ENCODE assay signal across 8 mouse cellular contexts in the genomic region with DNA sequence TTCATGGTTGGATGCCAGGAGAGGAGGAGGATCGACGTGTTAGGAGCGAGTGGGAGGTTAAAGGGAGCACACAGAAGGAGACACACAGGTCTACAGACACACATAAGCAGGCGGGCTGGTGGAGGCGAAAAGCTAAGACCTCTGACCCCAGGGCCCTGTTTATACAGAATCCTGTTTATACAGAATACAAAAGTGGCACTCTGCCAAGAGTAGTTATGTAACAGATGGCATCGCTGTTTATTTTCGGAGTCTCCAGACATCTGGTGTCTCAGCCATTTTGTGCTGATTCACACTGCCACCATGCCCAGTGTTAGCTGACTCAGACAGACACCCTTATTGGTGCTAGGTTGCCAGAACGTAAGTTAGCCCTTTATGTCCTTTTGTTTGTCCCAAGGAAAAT. TPM values are rescaled to one million over a fixed set of nuclear protein-coding genes. Genes with fewer than 3 reads are reported as not detected.
DNase-seq lines count a peak whose midpoint lies in the region; ATAC-seq and TF ChIP-seq lines count a peak whose summit lies in the region.

No protein-coding gene starts in this region.

- no peak overlapping the region for H3K27ac ChIP-seq in kidney, embryonic 16.5 days (ENCODE audit: low read length)
- peak overlapping the region; percentile 30 for H3K27ac ChIP-seq in bone marrow macrophage, adult 2 months (ENCODE audit: insufficient read depth, low read depth, low read length)

- H3K4me1 ChIP-seq in kidney, embryonic 16.5 days (ENCODE audit: insufficient read depth, low read length): peaks cover 4% of the 10 kb centered on the region; the same call in 1 of the 2 replicates
- peaks cover 45% of the 10 kb centered on the region for H3K4me1 ChIP-seq in bone marrow macrophage, adult 2 months (ENCODE audit: control insufficient read depth, insufficient read depth, low read length)

- 39% methylated on average over 8 of the region's 8 CpGs for WGBS in kidney, embryonic 16.5 days

- DNase-seq in kidney, adult 8-10 months: peak; percentile 66 to 78
- peak; percentile 71 for DNase-seq in layer of hippocampus, adult 9-10 months (ENCODE audit: low spot score)
- DNase-seq in mesoderm, embryonic 11.5 days (ENCODE audit: low read depth, low spot score): peak; percentile 56
- no peak for DNase-seq in thymus, postnatal 36 days
- DNase-seq in ovary, postnatal 14 days (ENCODE audit: low spot score): no peak

- no peak overlapping the region for H3K4me3 ChIP-seq in kidney, embryonic 16.5 days (ENCODE audit: low read length)
- no peak overlapping the region for H3K4me3 ChIP-seq in bone marrow macrophage, adult 2 months (ENCODE audit: insufficient read depth, low read length)

- ATAC-seq in kidney, embryonic 16.5 days (ENCODE audit: low FRiP score, low TSS enrichment): no peak
- 0 out of 2 replicates have a peak, but pooled peaks have one; percentile 49 for ATAC-seq in erythroblast, adult 5-6 weeks (replicated peaks; ENCODE audit: low FRiP score, poor library complexity, severe bottlenecking)

- no peak overlapping the region for H3K4me2 ChIP-seq in kidney, embryonic 16.5 days (replicated peaks; ENCODE audit: low read depth, low read length)

- H3K9me3 ChIP-seq in kidney, embryonic 16.5 days (ENCODE audit: low read length): no peaks in the 10 kb centered on the region

- H3K36me3 ChIP-seq in kidney, embryonic 16.5 days (ENCODE audit: insufficient read depth, low read length): no peaks in the 10 kb centered on the region

- H3K9ac ChIP-seq in kidney, embryonic 16.5 days (replicated peaks; ENCODE audit: low read length): no peak overlapping the region

- TF ChIP-seq POLR2A in bone marrow macrophage, adult 2 months (IDR thresholded peaks at IDR 0.05; ENCODE audit: borderline replicate concordance, low read depth, low read length): no peak

- TF ChIP-seq CTCF in bone marrow macrophage, adult 2 months (IDR thresholded peaks at IDR 0.05; ENCODE audit: low read depth, low read length): no peak

- no peaks in the 10 kb centered on the region for H3K27me3 ChIP-seq in kidney, embryonic 16.5 days (ENCODE audit: insufficient read depth, low read length)

RNA-seq across cellular contexts. Expression of a gene that starts 18.0 kb away (rescaled TPM):
- 3.9 and 6.2 TPM in 2 replicates for polyA plus RNA-seq in kidney, embryonic 16.5 days (2015; fragmentation: Nextera tagmentation; extraction: Ambion mirVana)
- 78.5 and 83.3 TPM in 2 replicates for polyA plus RNA-seq in bone marrow macrophage, adult 2 months (2012; ENCODE audit: insufficient read depth, insufficient read length, missing spikeins)
- 31.9 and 33.2 TPM in 2 replicates for total RNA-seq in erythroblast, adult 5-6 weeks (2015; ENCODE audit: low replicate concordance)
- total RNA-seq in erythroblast, adult 5-6 weeks (2017; ENCODE audit: low replicate concordance): 14.4 and 22.0 TPM in 2 replicates

RNA-seq across cellular contexts. Expression of a gene that starts 19.9 kb away (rescaled TPM):
- polyA plus RNA-seq in kidney, embryonic 16.5 days (2015; fragmentation: Nextera tagmentation; extraction: Ambion mirVana): 17.7 and 23.3 TPM in 2 replicates
- 7.2 and 7.4 TPM in 2 replicates for polyA plus RNA-seq in bone marrow macrophage, adult 2 months (2012; ENCODE audit: insufficient read depth, insufficient read length, missing spikeins)
- 1.5 and 14.4 TPM in 2 replicates for total RNA-seq in erythroblast, adult 5-6 weeks (2015; ENCODE audit: low replicate concordance)
- total RNA-seq in erythroblast, adult 5-6 weeks (2017; ENCODE audit: low replicate concordance): 6.2 and 12.4 TPM in 2 replicates

Comparison
In these comparisons a context has a peak if more than half of its experiments do, and no peak if none do; other contexts are left out.
1. DNase-seq: peak in kidney, adult 8-10 months (2 of 2), layer of hippocampus, adult 9-10 months (single experiment) and mesoderm, embryonic 11.5 days (single experiment); none in thymus, postnatal 36 days (0 of 2) and ovary, postnatal 14 days (single experiment).
2. RNA of a gene that starts 18.0 kb away (polyA plus RNA-seq): 78.5 to 83.3 TPM in bone marrow macrophage, adult 2 months; 3.9 to 6.2 TPM in kidney, embryonic 16.5 days; every median in the first group is over 10 times any median in the second.